Mouse (Mus musculus) lung, embryonic 16.5 days (tissue): ENCODE measurements around the gene Olfr895. TPM values are rescaled to one million over a fixed set of nuclear protein-coding genes. Genes with fewer than 3 reads are reported as not detected.

Source experiments
- ATAC-seq: fragments of 200-750 bp; cut with Nextera tagmentation; 2 replicates; pipeline ENCODE4 v1.8.0; 2017; ENCODE audit warnings: low read depth, mild to moderate bottlenecking, moderate library complexity
- H3K27ac ChIP-seq: fragments of 300-500 bp; sonication (generic); 2 replicates; pipeline ENCODE4 v1.5.1; 2014; ENCODE audit warnings: mild to moderate bottlenecking, control low read depth, low read length
- H3K27me3 ChIP-seq: fragments of 300-500 bp; sonication (generic); 2 replicates; pipeline ENCODE4 v1.6.1; 2014; ENCODE audit warnings: low read depth, low read length, mixed read lengths; ENCODE audit not compliant: control insufficient read depth, insufficient read depth
- H3K36me3 ChIP-seq: fragments of 300-500 bp; sonication (generic); 2 replicates; pipeline ENCODE4 v1.6.1; 2014; ENCODE audit warnings: low read length; ENCODE audit not compliant: control insufficient read depth, insufficient read depth
- H3K4me1 ChIP-seq: fragments of 300-500 bp; sonication (generic); replicated peaks from 2 replicates; pipeline ENCODE4 v1.6.1; 2014; ENCODE audit warnings: low read length, mixed read lengths; ENCODE audit not compliant: control insufficient read depth, insufficient read depth
- H3K4me2 ChIP-seq: fragments of 300-500 bp; sonication (generic); 2 replicates; pipeline ENCODE4 v1.6.1; 2014; ENCODE audit warnings: low read depth, low read length, control low read depth
- H3K4me3 ChIP-seq: fragments of 300-500 bp; sonication (generic); 2 replicates; pipeline ENCODE4 v1.5.1; 2014; ENCODE audit warnings: mild to moderate bottlenecking, low read length, control low read depth
- H3K9ac ChIP-seq: fragments of 300-500 bp; sonication (generic); 2 replicates; pipeline ENCODE4 v1.6.1; 2014; ENCODE audit warnings: low read length, control low read depth
- H3K9me3 ChIP-seq: fragments of 300-500 bp; sonication (generic); 2 replicates; pipeline ENCODE4 v1.6.1; 2016; ENCODE audit warnings: low read length; ENCODE audit not compliant: control insufficient read depth
- WGBS: fragments of 180-500 bp; shearing (Covaris S2); extraction: QIAGEN DNeasy Blood & Tissue Kit; methylation state at CpG from one replicate; pipeline ENCODE4 v1.1.7; 2014; 5-methylcytosine and 5-hydroxymethylcytosine counted together
- polyA plus RNA-seq: library from polyadenylated mRNA; unstranded; fragments of >200 nt; fragmentation: Nextera tagmentation; extraction: Ambion mirVana; gene quantifications from 2 replicates; pipeline ENCODE4 v1.2.1, GENCODE M21; 2015

Olfr895 gene
- polyA plus RNA-seq, result not detected in 2 replicates

DNA sequence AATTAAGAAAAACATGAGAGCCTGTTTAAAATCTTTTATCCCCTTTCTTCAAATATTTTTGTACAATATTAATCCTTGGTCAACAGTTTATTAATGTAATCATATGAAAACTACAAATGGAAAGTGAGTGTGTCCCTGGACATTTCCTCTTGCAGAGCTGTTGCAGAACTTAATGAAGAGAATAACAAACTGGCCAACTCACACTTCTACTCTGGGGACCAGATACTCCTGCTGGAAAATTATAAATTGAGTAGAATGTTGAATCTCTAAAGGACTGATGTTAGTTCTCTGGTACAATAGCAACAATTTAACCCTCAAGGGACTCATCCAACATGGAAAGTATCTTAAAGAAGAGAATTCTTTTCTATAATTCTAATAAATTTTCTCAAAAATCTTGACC, at the start of gene Olfr895:
Gene Olfr895, plus strand, starts transcription at position 301 of the 400 bp plus-strand sequence.
- Histone ChIP-seq H3K9me3 (no peaks in the 10 kb centered on the region), H3K27ac (no peak within 1 kb of the TSS), H3K36me3 (no peaks in the 10 kb centered on the region), H3K4me1 (no peaks in the 10 kb centered on the region), H3K4me2 (no peak within 1 kb of the TSS), H3K9ac (no peak within 1 kb of the TSS), H3K27me3 (no peaks in the 10 kb centered on the region), H3K4me3 (no peak within 1 kb of the TSS)
- no peak for ATAC-seq

DNA sequence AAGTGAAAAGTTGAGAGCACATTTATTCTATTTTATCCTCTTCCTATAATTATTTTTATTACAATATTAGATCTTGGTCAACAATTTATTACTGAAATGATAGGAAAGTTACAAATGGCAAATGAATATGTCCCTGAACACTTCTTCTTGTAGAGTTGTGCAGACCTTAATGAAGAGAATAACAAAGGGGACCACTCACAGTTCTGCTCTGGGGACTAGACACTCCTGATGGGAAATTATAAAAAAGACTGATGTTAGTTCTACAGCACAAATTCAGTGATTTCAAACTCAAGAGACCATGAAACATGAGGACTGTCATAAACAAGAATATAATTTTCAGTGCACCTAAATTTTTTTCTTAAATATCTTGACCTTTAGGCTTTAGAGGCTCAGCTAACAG, 15.2 kb upstream of the Olfr895 start, which contains the start of gene Olfr143:
Gene Olfr143, plus strand, starts transcription at position 301 of the 400 bp plus-strand sequence.
- no peak for ATAC-seq
- H3K27me3 ChIP-seq, result no peaks in the 10 kb centered on the region
- no peak within 1 kb of the TSS for H3K9ac ChIP-seq
- H3K4me3 ChIP-seq, result no peak within 1 kb of the TSS
- no peak within 1 kb of the TSS for H3K27ac ChIP-seq
- H3K4me1 ChIP-seq, result no peaks in the 10 kb centered on the region
- no peaks in the 10 kb centered on the region for H3K36me3 ChIP-seq
- no peak within 1 kb of the TSS for H3K4me2 ChIP-seq
- H3K9me3 ChIP-seq, result no peaks in the 10 kb centered on the region

DNA sequence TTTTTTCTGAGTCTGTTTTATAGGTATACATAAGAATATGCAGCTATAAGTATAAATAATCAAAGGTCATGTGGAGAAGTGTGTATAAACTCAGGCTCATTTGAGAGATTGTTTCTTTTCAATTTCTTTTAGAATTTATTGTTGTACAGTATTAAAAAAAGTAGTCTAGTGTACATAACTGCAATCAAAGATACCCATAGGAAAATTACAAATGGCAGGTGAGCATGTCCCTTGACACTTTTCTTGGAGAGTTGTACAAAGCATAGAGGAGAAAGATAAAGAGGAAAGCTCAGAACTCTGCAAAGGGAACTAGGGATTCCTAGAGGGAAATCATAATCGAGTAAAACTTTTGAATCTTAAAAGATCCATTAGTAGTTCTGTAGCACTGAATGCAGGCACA, 23.2 kb downstream of the Olfr895 start, which contains the start of gene Olfr896-ps1:
Gene Olfr896-ps1, plus strand, starts transcription at position 301 of the 400 bp plus-strand sequence.
- H3K4me3 ChIP-seq, result no peak within 1 kb of the TSS
- no peak within 1 kb of the TSS for H3K27ac ChIP-seq
- no peak for ATAC-seq
- H3K4me2 ChIP-seq, result no peak within 1 kb of the TSS
- H3K27me3 ChIP-seq, result no peaks in the 10 kb centered on the region
- no peaks in the 10 kb centered on the region for H3K36me3 ChIP-seq
- no peak within 1 kb of the TSS for H3K9ac ChIP-seq
- WGBS, result 72% methylated on average over 1 of the region's 1 CpGs
- H3K4me1 ChIP-seq, result no peaks in the 10 kb centered on the region
- no peaks in the 10 kb centered on the region for H3K9me3 ChIP-seq

Other genes with a start within 250 kb of the Olfr895 start
- not detected in 2 replicates for gene Olfr883, start 242.0 kb upstream of the Olfr895 start, polyA plus RNA-seq
- gene Olfr884, start 221.3 kb upstream of the Olfr895 start, polyA plus RNA-seq, result not detected in 2 replicates
- not detected in 2 replicates for gene Olfr885, start 206.5 kb upstream of the Olfr895 start, polyA plus RNA-seq
- not detected in 2 replicates for gene Olfr887, start 183.8 kb upstream of the Olfr895 start, polyA plus RNA-seq
- not detected in 2 replicates for gene Olfr888, start 159.7 kb upstream of the Olfr895 start, polyA plus RNA-seq
- 0.04 TPM in 1 of 2 replicates, not detected in the other for gene Olfr889, start 152.7 kb upstream of the Olfr895 start, polyA plus RNA-seq
- not detected in 2 replicates for gene Olfr890, start 125.3 kb upstream of the Olfr895 start, polyA plus RNA-seq
- gene Olfr891, start 87.0 kb upstream of the Olfr895 start, polyA plus RNA-seq, result not detected in 2 replicates
- gene Olfr893, start 59.5 kb upstream of the Olfr895 start, polyA plus RNA-seq, result not detected in 2 replicates
- gene Olfr894, start 49.8 kb upstream of the Olfr895 start, polyA plus RNA-seq, result not detected in 2 replicates
- gene Olfr143, start 15.1 kb upstream of the Olfr895 start, polyA plus RNA-seq, result not detected in 2 replicates
- not detected in 2 replicates for gene Olfr896-ps1, start 23.3 kb downstream of the Olfr895 start, polyA plus RNA-seq
- not detected in 2 replicates for gene Olfr25, start 61.2 kb downstream of the Olfr895 start, polyA plus RNA-seq
- not detected in 2 replicates for gene Olfr898, start 80.6 kb downstream of the Olfr895 start, polyA plus RNA-seq
- gene Olfr250, start 99.0 kb downstream of the Olfr895 start, polyA plus RNA-seq, result not detected in 2 replicates
- not detected in 2 replicates for gene Olfr251, start 109.2 kb downstream of the Olfr895 start, polyA plus RNA-seq
- not detected in 2 replicates for gene Olfr147, start 133.8 kb downstream of the Olfr895 start, polyA plus RNA-seq
- gene Olfr901, start 161.6 kb downstream of the Olfr895 start, polyA plus RNA-seq, result not detected in 2 replicates
- gene Olfr902, start 179.8 kb downstream of the Olfr895 start, polyA plus RNA-seq, result not detected in 2 replicates
- not detected in 2 replicates for gene Olfr904, start 195.3 kb downstream of the Olfr895 start, polyA plus RNA-seq
- not detected in 2 replicates for gene Olfr905, start 203.3 kb downstream of the Olfr895 start, polyA plus RNA-seq
- not detected in 2 replicates for gene Olfr906, start 219.2 kb downstream of the Olfr895 start, polyA plus RNA-seq
- gene Olfr907, start 227.9 kb downstream of the Olfr895 start, polyA plus RNA-seq, result not detected in 2 replicates